Mouse (Mus musculus) layer of hippocampus, adult 8-10 months (tissue): Measurements from ENCODE around the gene Slc25a36. TPM values are rescaled to one million over a fixed set of nuclear protein-coding genes. Genes with fewer than 3 reads are reported as not detected.

Experiments used
- DNase-seq, 2 experiments: peaks; one replicate each; pipeline ENCODE4 v3.0.0; 2022; ENCODE audit warnings: low spot score in 2 of 2
- total RNA-seq, 4 experiments: library from RNA; stranded (reverse); gene quantifications; 2 replicates each; pipeline ENCODE4 v1.2.4; 2022

Gene Slc25a36
- total RNA-seq, 4 experiments from 2014 or later: 70.8 to 93.0 (median 81.4) TPM

DNA sequence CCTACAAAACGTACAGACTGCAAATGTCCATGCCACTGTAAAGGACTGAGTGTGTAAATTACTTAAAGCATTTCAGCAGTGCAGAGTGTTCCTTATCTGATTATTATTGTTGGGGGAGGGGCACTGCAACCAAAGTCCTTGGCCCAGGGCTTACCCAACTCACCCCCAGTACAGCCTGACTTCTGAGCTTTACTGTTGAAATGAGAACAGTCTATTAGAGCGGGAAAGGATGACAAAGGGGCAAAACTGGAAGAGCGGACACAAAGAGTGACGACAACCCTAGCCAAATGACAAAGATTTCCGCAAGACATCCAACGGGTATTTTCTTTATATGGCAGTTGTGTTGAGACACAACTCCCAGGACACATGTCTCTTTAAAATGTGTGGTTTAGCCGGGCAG is 1.3 kb upstream of the Slc25a36 start:
- DNase-seq: no peak

DNA sequence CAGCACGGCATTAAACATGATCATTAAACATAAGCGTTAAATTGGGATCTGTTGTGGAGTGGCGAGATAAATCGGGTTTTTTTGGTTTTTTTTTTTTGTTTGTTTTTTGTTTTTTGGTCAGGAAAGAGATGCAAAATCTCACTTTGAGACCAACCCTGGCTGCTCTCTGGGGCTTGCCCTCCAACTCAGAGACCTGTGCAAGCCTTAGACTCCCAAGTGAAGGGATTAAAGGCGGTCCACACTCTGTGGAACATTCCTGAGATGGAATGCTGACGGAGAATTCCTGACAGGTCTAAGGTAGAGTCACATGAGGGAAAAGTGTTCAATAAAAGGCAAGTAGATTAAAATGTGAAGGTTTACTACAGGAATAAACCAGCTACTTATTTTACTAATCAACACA is 549 bp upstream of the Slc25a36 start:
- DNase-seq: no peak

DNA sequence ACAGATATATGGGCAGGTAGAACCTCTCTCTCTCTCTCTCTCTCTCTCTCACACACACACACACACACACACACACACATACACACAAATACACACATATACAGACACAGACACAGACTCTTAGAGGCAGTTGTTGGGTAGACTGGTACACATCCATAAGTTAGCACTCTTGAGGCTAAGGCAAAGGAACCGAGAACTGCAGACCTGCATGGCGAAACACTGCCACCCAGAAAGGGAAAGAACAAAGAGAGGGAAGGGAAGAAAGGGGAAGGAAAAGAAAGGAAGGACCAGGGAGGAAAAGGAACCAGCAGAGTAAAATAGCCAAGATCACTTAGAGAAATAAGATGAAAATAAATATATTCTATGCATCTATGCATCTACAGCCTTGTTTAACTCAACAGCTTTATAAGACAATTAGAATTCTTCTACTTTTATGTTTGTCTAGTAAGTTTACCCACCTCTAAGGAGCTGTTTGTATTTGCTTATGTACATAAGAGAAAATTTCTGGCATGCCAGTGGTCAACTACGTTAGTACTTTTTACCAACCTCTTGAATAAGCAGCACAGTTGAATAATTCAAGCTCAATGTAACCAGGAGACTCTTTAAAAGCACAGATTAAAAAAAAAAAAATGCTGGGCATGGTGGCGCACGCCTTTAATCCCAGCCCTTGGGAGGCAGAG is 4.3 kb downstream of the Slc25a36 start:
- no peak for DNase-seq

DNA sequence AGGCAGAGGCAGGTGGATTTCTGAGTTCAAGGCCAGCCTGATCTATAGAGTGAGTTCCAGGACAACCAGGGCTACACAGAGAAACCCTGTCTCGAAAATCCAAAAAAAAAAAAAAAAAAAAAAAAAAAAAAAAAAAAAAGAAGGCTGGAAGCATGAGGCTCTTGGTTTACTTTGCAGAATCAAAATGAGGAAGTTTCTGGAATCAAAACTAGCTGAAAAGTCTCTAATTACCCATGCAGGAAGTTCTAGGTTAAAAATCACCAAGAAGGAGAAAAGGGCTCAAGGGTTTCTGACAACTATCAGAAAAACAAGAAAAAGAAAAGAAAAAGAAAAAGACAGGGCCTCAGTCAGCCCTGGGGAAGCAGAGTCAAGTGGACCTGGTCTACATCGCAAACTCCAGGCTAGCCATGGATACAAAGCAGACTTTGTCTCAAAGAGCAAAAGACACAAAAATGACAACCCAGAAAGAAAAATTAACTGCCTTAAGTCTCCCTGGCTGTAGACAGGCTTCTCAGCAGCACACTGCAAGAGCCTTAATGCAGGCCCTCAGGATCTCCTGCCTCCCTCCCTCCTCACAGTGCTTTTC is 5.5 kb downstream of the Slc25a36 start:
- no peak for DNase-seq

DNA sequence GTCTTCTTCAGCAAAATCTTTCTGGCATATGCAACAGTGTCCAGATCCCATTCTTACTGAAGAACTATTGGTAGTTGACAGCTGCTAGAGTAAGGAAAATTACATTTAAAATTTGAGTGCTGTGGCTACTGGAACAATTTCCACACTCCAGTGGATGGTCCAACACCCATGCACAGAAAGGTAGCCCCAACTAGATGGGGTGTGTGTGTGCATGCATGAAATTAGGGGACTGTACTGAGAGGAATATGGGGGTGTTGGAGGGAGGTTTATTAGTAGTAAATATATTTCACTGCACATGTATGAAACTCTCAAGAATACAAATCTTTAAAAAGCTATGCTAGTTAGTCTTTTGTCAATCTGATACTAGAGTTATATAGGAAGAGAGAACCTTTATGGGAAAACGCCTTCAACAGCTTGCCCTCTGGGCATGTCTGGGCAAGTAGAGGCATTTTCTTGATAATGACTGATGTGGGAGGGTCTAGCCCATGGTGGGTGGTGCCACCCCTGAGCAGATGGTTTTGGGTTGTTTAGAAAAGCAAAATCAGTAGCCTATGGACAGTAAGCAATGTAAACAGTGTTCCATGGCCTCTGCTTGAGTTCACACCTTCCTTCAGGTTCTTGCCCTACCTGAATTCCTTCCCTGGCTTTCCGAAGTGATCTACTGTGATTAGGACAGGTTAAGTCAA is 7.4 kb downstream of the Slc25a36 start:
- DNase-seq: no peak

DNA sequence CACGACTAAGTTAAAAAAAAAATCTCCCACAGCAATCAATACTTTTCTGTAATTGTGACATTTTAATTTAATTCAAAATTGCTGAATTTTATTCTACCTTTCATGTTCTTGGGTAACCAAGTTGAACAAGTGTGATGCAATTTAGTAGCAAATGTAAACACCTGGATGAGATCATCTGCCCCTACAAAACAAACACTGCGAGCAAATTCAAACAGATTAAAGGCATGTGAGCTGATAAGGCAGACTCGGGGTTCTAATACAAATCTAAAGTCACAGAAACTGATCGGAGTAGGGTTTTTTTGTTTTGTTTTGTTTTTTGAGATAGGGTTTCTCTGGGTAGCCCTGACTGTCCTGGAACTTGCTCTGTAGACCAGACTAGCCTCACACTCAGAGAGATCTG is 12.0 kb downstream of the Slc25a36 start:
- no peak for DNase-seq

DNA sequence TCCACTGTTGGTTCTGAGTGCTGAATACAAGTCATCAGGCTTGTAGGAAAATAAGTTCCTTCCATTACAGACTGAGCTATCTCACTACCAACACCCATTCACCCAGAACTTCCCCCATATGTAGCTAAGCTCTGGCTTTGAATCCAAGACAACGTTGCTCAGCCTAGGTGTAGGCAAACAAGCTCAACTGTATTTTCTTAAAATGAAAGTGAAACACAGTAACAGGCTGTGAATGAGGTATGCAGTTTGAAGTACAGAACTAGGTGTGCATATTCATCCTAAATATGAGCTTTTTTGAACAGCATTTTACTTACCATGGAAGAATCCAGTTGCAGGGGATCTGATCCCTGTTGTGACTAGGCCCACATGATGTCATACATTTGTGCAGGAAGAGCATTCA is 14.8 kb downstream of the Slc25a36 start:
- DNase-seq: no peak

DNA sequence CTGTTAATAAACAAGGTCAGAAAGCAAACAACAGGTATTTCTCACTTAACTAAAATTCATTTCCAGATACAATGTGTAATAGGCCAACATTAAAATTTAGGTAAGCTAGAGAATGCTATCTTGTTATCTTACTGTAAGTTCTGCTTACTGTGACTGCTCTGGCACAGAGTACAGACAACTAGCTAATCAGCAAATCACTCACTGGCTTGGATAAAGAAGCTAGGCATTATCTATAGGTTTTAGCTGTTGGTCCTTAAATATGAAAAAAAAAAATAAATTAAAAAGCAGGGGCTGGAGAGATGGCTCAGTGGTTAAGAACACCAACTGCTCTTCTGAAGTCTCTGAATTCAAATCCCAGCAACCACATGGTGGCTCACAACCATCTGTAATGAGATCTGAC is 23.1 kb downstream of the Slc25a36 start:
- no peak for DNase-seq

DNA sequence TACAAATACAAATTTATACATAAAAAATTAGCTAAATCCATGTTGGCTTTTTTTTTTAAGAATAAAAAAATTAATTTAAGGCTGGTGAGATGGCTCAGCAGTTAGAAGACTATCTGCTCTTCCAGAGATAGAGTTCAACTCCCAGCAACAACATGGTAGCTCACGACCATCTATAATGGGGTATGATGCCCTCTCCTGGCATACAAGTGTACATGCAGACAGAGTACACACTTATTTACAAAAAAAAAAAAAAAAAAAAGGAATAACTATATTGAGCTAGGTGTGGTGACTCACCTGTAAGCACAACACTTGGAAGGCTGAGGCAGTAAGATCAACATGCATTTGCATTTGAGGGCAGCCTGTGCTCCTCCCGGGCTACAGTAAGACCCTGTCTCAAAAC is 26.3 kb downstream of the Slc25a36 start:
- DNase-seq: no peak

DNA sequence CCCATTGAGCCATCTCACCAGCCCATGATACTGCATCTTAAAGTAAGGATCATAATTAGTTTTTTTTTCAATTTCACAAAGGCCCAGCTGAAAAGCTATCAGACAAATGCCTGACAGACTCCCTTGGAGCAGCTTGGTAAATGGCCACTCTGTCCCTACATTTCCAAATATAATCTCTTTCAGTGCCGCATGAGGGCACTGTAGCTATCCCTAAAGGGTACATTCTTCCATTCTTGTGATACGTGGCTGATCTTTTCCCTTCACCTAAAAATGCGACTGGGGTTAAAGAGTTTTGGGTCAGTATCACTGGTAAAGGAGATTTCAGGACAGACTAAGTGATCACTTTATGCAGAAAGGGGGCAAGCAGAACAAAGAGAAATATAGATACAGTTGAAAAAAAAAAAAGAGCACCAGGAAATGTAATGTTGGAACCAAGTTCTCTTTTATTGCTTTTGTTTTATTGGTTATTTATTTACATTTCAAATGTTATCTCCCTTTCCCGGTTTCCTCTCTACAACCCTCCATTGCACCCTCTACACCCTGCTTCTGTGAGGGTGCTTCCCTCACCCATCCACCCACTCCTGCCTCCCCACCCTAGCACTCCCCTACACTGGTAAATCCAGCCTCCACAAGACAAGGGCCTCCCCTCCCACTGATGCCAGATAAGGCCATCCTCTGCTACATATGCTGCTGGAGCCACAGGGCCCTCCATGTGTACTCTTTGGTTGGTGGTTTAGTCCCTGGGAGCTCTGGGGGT is 29.7 kb downstream of the Slc25a36 start:
- no peak for DNase-seq

DNA sequence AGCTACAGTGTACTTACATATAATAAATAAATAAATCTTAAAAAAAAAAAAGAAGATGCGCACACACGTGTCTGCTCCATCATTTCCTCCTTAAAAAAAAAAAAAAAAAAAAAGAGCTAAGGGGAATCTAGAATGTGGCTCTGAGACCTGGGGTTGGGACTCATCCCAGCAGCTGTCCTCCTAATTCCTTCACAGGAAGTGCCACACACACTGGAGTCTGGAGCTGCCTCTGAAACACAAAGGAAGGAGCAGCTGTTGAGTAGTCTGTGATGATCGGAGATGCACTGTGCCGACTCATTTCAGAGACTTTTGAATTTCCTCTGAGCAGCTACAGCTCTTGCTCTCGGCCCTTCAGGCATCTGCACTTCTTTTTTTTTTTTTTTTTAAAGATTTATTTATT is 41.0 kb downstream of the Slc25a36 start:
- no peak for DNase-seq

DNA sequence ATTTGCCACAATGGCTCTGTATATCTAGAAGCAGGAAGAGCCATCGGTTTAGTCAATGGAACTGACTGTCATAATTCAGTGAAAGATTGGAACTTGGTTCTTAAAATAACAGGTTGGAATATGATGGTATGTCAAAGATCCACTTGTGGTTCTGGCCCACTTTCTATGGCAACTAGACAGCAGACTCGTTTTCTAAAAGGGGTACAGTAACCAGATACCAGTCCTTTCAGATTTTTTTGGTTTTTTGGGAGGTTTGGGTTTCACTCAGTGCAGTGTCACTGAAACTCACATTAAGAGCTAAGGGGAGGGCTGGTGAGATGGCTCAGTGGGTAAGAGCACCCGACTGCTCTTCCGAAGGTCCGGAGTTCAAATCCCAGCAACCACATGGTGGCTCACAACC is 41.5 kb downstream of the Slc25a36 start:
- no peak for DNase-seq

DNA sequence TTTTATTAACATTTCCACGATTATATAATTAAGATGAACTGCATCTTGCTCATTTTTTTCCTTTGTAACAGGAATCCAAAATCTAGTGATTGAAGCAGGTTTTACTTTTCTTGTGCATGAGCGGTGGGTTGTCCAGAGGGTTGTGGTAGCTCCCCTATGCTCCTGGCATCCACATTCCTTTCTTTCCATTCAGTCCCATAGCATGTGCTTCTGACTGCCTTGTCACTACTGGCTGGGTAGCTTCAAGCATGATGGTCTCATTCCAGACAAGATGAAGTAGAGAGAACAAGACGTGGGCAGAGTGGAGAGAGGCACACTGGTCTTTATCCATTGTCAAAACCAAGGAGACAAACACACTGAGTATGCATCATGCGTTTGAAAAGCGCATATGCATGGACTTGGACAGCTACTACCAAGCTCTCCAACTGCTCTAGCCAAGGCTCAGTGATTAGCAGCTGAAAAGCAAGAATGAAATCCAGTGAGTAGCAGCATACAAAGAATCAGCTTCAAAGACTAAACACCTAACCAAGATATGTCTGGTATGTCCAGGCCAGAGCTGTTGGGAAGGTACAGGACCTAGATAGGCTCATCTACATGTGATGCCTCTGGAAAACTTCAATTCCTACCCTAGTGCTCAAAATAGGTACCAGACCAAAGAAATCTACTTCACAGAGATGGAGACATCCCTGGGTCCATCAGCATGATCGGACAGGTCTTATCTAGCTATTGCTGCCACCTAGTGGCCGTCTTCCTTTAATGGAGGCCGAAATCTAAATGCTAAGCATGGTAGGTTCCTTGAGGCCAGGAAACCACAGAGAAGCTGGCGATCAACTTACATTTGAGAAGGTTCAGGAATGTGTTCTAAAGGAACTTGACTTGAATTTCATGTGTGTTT is 42.5 kb downstream of the Slc25a36 start:
- peak; percentile 71 to 86 for DNase-seq

DNA sequence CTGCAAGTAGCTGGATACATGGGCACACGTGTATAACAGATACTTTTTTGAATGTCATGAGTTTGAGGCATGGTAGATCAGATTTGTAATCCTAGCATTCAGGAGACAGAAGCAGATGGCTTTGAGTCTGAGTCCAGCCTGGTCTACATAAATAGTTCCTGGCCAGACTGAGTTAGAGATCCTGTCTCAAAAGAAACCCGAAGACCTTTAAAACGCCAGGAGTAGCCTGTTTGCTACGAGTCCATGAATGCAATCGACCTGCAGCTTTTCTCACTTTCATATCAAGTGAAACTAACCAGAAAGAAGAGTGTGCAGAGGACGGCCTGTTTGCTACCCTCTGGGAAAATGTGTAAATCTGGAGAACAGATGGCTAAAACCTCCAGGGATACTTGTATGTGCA is 43.2 kb downstream of the Slc25a36 start:
- DNase-seq: no peak

DNA sequence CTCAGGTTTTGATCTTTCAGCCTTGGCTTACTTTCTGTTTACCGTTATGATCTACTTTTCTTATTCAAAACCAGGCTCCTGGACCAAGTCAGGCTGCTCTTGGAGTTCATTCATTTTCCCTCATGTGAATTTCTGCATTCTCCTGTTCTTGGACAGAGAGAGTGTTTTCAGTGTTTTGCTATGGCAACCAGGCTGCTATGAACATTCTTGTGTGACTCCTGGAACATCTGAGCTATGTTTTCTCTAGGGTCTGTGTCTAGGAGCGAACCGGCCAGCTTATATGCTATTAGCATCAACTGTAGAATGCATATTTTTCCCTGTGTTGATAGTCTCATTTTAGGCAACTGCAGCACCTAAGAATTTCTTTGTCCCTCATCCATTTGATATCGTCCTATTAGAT is 45.1 kb downstream of the Slc25a36 start:
- no peak for DNase-seq

DNA sequence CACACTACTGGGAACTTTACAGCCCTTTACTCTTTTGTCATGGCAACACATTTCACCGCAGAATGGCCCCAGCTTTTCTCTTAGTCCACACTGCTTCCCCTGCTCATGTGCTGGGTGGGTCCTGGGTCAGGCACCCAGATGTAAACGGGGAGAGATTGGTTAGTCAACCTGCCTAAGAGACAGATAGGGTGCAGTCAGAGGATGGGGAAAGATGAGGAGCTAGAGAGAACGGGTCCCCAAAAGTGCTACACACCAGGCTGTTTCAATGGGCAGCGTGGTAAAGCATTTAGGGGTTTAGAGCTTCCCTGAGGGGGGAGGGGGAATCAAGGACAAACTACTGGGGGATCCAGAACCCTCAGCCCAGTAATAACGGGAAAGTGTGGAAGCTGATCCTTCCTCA is 45.7 kb downstream of the Slc25a36 start:
- DNase-seq: no peak

DNA sequence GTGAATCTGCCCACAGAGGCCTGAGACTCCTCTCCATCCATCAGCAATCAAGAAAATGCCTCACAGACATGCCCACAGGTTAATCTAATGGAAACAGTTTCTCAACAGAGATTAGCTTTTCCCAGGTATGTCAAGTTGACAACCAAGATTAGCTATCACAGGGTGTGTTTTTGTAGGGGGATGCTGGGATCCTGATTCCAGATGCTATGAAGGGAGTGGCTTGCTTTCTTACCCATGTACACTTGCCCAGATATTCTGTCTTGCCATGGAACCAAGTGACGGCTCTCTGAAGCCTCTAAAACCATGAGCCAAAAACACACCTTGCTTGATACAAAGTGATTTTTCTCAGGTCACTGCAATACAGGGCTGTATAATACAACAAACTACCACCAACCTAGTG is 46.8 kb downstream of the Slc25a36 start:
- DNase-seq: no peak

DNA sequence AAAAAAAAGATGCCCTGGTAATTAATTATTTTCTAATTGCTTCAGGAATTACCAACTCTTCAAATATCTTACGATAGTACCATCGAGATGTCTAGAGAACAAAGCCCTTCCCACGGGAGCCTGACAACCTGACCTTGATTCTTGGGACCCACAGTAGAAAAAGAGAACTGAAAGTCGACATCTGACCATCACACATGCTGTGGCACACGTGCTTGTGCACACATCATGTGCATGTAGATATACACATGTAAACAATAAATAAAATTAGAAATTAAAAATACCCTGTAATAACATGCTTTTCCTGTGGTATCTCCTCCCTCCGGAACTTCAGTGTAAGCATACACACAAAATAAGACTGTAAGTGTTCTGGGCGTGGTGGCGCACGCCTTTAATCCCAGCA is 49.3 kb downstream of the Slc25a36 start:
- no peak for DNase-seq

DNA sequence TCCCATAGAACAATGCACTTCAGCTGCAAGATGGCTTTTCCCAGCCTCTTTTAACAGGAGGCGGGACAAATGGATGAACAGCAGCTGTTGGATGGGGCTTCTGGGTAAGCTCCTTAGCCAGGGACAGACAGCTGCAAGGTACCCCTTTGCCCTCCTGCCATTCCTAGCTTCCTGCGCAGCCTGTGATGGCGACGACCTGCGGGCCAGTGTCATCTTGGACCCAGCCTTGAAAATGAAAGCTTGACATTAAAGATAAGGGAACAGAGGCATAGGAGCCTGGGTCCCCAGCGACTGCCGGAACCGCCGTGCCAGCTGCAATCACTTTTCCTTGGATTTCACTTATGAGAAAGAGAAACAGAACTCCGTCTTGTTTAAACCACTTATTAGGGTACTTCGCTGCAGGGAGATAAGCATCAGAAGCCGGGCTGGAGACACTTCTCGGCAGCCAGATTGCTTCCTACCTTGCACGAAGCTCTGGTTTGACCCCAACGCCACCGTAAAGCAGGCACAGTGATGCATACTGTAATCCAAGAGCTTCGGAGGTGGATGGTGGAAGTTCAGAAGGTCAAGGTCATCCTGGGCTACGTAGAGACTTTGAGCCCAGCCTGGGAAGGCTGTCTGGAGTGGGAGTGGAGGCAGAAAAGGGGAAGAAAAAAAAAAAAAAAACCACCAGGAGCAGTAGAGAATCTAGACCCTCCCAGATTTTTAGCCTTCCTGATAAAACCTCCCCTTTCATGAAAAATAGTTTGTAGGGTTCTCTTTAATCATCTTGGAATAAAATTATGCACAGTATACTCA is 54.2 kb downstream of the Slc25a36 start:
- no peak for DNase-seq

DNA sequence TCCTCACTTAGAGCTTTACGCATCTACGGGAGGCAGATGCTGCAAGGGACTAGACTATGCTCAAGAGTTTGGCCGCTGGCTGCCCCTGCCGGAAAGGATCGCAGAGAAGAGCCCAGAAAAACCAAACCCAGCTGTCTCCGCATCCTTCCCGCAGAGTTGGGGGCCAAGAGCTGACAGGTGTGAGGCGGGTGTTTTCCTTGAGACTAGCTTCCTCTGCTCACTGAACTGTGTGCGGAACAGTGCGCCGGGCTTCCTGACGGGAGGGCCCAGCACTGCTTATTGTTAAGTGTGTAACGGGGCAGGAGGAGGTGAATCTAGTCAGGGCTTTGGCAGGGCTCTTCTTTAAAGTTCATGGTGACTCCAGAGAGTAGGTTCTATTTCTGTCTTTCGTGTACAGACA is 55.1 kb downstream of the Slc25a36 start:
- no peak for DNase-seq
